Mouse (Mus musculus): ENCODE measurements around the gene Nr3c2.

The Nr3c2 gene

GRCm38 (mm10) chr8:77055492-77056021, 156.3 kb downstream of the Nr3c2 start:
- DNase-seq (ENCODE audit: low spot score in 2 of 2): no peak

- no peak for DNase-seq (ENCODE audit: low spot score in 2 of 2)
Measured at GRCm38 (mm10) chr8:77056853-77057252, 157.6 kb downstream of the Nr3c2 start.

GRCm38 (mm10) chr8:77082687-77083086, 183.4 kb downstream of the Nr3c2 start:
- DNase-seq (ENCODE audit: low spot score in 2 of 2): no peak

DNA sequence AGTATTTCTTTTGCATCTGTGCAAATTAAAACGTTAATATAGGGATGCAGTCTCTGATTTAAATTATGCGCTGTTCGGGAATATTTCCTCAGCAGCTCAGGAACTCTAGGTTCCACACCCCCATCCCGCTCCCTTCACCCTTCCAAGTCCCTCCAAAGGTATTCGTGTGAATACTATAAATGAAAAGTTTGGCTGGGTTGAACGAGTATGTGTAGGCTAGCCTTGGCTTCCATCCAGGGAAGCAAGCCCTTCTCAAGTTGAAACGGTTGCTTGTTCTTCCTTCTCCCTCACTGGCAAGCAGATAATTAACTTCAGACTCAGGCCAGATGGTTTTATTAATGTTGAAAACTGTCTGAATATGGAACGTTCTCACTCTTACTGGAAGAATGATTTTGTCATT, 186.8 kb downstream of the Nr3c2 start:
- DNase-seq (ENCODE audit: low spot score in 2 of 2): no peak

DNA sequence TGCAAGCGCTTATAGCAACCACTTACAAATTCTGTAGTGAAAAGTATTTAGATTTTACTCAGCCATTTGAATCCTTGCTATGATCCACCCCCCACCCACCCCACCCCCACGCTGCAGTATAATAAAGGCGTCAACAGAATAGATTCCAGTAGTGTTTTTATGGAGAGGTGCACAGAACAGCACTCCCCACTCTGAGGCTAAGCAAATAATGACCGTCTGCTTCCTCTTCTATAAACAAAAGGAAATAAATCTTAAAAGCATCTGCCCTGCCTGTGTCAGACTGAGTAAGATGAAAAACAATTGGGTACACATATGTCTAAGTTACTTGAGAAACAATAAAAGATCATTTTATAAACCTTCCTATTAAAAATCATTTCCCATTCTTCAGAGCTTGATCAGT, 197.5 kb downstream of the Nr3c2 start:
- no peak for DNase-seq (ENCODE audit: low spot score in 2 of 2)

DNA sequence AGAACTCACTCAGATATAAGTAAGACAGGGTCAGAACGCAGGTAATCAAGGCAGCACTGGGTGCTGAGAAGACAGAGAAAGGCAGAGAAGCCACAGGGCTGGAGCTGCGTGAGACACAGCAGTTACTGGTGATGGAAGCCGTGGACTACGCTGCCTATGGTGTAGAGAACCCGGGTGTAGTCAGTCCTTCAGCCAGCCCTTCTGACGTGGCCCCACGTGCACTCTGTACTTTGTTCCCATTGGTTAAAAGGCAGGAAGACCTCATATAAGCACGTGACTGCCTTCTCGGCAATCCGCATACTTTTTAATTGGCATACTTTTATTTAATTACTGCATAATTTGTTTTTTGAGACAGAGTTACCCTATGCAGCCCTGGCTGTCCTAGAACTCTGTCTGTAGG, 198.9 kb downstream of the Nr3c2 start:
- no peak for DNase-seq (ENCODE audit: low spot score in 2 of 2)

DNA sequence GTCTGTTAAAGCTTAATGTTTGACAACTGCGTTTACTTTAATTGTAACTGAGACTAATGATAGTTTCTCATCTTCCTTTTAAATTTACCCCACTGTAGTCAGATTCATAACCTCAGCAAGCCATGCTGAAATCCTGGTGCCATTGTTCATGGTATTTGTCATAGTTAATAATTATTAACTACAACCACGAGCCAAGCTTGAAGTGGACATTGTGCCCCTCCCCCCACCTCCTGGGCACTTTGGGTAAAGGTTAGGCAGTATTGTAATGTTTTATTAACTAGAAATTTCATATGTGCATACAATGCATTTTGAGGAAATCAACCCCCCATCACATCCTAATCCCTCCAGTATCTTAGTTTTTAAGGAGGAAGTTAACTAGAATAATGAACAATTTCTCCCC, 201.1 kb downstream of the Nr3c2 start:
- DNase-seq (ENCODE audit: low spot score in 2 of 2): no peak

DNA sequence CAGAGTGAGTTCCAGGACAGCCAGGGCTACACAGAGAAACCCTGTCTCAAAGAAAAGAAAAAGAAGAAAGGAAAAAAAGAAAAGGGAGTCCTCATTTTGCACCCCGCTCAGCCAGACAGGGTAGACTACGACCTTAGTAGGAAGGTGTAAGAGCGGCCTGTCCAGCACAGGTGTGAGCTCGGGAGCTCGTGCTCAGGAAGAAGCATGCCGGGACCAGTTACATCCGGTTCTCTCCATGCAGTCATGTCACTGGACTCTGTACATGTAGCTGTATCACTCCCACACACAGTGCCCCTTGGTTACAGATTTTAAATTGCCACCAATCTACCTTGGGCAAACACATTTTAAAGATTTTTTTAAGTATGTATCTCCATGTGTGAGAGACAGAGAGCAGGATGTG, 203.6 kb downstream of the Nr3c2 start:
- DNase-seq (ENCODE audit: low spot score in 2 of 2): no peak

DNA sequence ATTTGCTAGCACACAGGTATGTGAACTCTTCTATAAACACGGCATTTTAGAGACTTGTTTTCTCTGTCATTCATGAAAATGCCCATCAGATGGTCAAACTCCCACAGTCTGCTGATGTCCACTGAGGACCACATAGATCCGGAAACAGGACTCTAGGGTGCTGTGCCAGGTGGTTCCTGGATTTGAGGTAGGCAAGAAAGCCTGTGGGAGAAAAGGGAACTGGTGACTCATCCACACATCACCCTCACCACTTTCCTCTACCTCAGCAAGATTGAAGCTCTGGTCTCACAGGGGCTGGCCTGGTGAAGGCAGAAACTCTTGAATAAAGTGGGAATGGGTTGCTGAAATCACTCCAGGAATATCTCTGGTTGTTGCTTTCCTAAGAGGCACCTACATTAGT, 213.5 kb downstream of the Nr3c2 start:
- no peak for DNase-seq (ENCODE audit: low spot score in 2 of 2)

DNA sequence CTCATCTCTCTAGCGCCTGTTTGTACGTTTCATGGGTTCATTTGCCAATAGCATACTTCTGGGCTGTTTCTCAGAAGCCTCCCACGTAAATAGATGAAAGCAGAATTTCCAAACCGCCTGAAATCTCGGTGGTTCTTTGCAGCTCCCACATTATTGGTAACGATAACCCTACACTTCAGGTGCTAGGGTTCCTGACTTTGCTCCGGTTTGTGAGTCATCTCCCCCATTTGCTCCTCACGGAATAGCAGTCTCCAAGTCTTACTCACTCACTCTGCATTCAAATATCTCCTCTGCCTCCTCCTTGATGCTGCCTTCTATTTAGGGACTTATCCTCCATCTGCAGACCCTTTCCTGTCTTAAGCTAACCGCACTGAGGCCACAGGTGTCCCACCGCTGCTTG, 215.5 kb downstream of the Nr3c2 start:
- no peak for DNase-seq (ENCODE audit: low spot score in 2 of 2)

- DNase-seq (ENCODE audit: low spot score in 2 of 2): no peak
Measured at GRCm38 (mm10) chr8:77116419-77117079, 217.3 kb downstream of the Nr3c2 start.

DNA sequence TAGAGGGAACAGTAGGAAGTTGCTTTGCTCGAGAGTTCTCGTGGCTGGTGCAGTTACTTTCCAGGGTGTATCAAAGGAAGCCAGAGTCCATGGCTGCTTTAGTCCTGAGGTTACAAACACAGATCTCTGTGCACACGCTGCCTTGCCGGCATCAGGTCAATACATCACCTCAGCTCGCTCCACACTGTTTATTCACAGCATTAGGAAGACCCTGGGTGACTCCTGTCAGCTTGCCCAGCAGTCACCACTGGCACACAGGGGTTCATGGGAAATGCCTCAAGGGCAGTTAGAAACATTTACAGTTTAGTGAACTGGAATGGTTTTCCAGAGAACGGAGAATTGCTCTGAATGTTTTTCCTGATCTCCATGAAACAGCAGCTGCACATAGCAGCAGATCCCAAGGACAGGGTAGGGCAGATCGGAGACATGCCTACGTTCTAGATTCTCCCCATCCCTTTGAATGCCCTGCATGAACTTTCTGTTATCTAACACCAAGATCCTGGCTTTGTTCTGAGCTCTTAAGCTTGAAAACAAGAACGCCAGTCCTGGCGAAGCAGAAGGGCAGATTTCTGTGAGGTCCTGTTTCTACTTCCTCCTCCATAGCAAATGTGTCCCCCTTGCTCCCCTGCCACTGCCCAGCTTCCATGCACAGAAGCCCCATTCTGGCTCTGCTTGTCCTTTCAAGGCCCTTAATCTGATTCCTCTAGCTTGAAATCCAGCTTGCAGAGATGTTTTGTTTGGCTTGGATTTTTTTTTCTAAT, 221.7 kb downstream of the Nr3c2 start:
- no peak for DNase-seq (ENCODE audit: low spot score in 2 of 2)

DNA sequence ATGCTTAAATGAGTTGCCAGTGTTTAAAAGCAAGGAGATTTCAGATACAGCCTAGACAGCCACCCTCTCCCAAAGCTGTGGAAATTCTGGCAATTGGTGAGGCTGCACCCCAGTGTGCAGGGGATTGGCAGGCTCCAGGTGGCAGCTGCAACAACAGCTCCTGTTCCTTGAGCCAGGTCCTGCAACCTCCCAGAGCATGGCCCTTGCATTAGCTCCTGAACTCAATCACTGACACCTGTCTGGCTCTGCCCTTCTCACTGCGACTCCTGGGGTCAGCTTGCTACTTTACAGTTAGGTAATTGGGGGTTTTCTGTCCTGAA, 222.3 kb downstream of the Nr3c2 start:
- no peak for DNase-seq (ENCODE audit: low spot score in 2 of 2)

GRCm38 (mm10) chr8:77122300-77122699, 223.1 kb downstream of the Nr3c2 start:
- DNase-seq (ENCODE audit: low spot score in 2 of 2): no peak

- DNase-seq (ENCODE audit: low spot score in 2 of 2): no peak
Measured at GRCm38 (mm10) chr8:77125777-77126176, 226.5 kb downstream of the Nr3c2 start.

- no peak for DNase-seq (ENCODE audit: low spot score in 2 of 2)
Measured at GRCm38 (mm10) chr8:77128006-77128405, 228.8 kb downstream of the Nr3c2 start.

GRCm38 (mm10) chr8:77132903-77133637, 233.8 kb downstream of the Nr3c2 start:
- no peak for DNase-seq (ENCODE audit: low spot score in 2 of 2)

DNA sequence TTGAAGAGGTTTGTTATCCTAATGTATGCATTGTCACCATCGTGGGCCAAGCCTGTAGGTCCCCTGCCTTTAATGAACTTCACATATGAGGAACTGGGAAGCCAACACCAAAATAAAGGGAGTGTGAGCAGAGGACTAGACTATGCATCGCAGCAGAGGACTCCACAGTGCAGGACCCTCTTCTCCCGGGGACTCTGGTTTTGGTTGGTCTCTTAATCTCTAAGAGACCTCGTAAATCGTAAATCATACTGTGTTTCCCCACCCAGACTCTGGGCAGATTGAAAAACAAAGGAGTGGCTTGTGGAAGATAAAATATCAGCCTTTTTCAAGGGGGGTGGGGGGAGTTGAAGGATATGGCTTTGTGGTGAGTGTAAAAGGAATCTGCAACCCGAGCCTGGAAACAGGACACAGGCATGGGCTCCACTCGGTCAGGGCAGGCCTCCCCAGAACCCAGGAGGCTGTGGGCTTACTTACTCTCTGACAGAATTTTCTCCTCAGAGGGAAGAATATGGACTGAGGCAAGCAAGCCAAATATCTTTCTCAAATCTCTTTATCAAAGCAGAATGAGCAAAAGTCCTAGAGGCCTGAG, 234.6 kb downstream of the Nr3c2 start:
- DNase-seq (ENCODE audit: low spot score in 2 of 2): no peak

DNA sequence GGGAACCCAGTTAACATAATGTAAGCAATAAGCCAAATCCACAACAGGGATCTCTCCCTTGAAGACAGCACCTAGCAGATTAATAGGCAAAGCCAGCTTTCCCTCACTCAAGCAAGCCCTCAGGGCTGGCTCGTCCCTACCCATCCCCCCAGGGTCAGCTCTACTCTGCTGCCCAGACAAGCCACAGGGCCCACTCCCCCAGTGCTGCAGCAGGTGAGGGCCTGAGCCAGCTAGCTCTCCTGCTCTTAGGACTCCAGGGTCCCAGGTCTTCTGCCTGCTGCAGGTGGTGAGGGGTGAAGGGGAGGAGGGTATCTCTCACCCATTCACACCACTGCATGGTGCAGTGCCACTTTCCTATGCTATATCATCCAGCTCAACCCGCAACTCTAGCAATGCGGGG, 246.0 kb downstream of the Nr3c2 start:
- no peak for DNase-seq (ENCODE audit: low spot score in 2 of 2)

DNA sequence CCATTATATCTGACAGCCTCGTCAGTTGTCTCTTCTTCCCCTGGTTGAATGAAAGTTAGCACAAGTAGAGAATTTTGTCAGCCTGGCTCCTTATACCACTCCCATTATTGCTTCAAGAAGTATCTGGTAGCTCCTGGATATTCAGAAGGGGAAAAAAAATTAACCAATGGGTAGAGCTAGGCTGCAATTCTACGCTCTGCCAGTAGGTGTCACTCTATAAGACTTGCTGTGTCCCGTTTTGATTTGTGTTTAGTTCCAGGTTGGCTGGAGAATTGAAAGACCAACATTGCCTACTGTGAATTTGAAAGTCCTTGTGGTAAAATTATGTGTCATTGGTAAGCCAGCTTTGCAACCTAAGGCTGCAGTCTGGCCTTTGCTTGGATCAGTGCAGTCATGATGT, 255.3 kb downstream of the Nr3c2 start:
- no peak for DNase-seq (ENCODE audit: low spot score in 2 of 2)

- no peak for DNase-seq (ENCODE audit: low spot score in 2 of 2)
Measured at GRCm38 (mm10) chr8:77169320-77169719, 270.1 kb downstream of the Nr3c2 start.

GRCm38 (mm10) chr8:77169757-77170438, 270.7 kb downstream of the Nr3c2 start:
- no peak for DNase-seq (ENCODE audit: low spot score in 2 of 2)
